Mouse (Mus musculus): Measurements from ENCODE around the gene Slc25a44. TPM values are rescaled to one million over a fixed set of nuclear protein-coding genes. Genes with fewer than 3 reads are reported as not detected.
"Not testable (repeated sequence)": the region's sequence is repeated elsewhere in the genome, so short reads cannot be mapped to it uniquely, and the experiment has no call there.

The Slc25a44 gene
- total RNA-seq, 2 experiments from 2014 or later: 69.6 to 71.3 TPM

DNA sequence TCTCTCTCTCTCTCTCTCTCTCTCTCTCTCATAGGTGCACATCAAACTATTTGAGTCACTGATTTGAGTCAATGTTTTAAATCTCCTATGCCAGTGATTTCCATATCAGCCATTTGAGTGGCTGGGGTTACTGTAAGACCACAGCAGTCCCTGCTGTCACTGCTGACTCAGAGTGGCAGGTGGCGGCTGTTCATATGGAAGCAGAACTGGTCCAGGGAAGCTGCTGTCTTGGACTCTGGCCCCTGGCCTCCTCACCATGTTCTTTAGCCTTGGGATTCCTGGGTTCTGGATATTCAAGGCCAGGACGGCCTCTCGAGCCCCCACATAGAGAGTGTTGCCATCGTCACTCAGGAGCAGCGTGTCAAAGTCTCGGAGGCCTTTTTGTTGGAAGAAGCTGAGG, 27.8 kb upstream of the Slc25a44 start:
- intact Hi-C loops (cut with DNase I): no loop called here
- DNase-seq (ENCODE audit: low spot score in 2 of 2): no peak

DNA sequence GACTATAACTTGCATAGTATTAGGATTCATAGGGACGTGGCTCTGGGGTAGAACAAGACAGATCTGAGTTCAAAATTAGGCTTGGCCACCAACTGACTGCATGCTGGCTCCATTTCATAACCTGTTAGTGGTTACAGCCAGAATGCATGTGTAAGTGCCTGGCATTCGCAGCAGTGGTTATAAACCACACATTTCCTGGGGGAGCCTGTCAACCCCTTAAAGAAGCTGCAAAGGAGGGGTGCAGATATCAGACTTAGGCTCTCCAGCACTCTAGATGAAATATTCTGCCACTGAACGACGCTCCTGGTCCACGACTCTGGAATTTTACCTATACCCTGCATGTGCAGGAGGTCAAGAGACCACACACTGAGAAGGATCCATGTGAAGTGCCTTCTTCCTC, 27.3 kb upstream of the Slc25a44 start:
- no peak for DNase-seq (ENCODE audit: low spot score in 2 of 2)
- intact Hi-C loops (cut with DNase I): no loop called here

- intact Hi-C loops (cut with DNase I): no loop called here
- no peak for DNase-seq (ENCODE audit: low spot score in 2 of 2)
Observed at GRCm38 (mm10) chr3:88450379-88451131, 25.6 kb upstream of the Slc25a44 start.

DNA sequence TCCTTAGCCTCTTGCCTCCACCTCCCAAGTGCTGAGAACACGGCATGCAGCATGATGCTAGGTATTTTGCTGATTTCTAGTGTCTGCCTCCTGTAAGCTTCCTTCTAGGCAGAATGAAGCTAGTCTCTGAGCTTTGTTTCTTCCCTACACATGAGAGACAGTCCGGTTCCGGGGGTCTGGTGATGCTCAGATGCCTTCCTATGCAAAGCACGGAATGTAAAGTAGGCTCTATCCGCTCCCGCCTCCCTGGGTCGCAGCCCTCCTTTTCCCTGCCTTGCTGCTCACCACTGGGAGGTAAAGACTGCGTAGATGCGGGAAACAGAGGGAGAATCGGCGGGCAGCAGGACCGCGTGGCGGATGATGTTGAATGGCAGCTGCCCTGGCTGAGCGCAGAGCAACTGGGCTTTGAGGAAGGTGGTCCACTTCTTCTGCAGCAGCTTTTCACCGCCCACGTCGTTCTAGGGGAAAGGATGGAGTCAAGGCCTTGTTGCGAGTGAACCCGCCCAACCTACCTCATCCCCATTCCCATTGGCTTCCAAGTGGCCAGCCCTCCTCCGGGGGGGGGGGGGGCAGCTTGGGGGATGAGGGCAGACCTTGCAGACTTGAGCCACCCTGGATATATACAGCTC, 24.6 kb upstream of the Slc25a44 start:
- intact Hi-C loops (cut with DNase I): no loop called here
- DNase-seq (ENCODE audit: low spot score in 2 of 2): no peak

- intact Hi-C loops (cut with DNase I): no loop called here
- DNase-seq (ENCODE audit: low spot score in 2 of 2): no peak
Observed at GRCm38 (mm10) chr3:88448443-88448842, 23.5 kb upstream of the Slc25a44 start.

GRCm38 (mm10) chr3:88447676-88448183, 22.8 kb upstream of the Slc25a44 start:
- intact Hi-C loops (cut with DNase I): no loop called here

GRCm38 (mm10) chr3:88446471-88447123, 21.7 kb upstream of the Slc25a44 start:
- intact Hi-C loops (cut with DNase I): no loop called here
- DNase-seq (ENCODE audit: low spot score in 2 of 2): no peak

More at GRCm38 (mm10) chr3:88447676-88448183, 22.8 kb upstream of the Slc25a44 start:
- DNase-seq (ENCODE audit: low spot score in 2 of 2): no peak

DNA sequence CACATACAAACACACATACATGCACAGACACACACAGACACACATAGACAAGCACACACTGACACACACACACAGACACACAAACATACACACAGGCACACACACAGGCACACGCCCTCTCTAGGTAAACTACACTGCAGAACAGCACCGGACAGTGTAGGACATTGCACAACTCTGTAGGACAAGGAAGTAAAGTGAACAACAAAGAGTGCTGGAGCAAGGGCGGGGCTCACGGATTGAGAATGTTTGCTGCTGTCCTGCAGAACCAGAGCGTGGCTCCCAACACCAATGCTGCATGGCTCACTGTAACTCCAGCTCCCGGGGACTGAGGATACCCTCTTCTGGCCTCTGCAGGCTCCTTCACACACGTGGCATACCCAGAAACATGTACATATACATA, 17.9 kb upstream of the Slc25a44 start:
- intact Hi-C loops (cut with DNase I): no loop called here
- no peak for DNase-seq (ENCODE audit: low spot score in 2 of 2)

- intact Hi-C loops (cut with DNase I): no loop called here
- DNase-seq (ENCODE audit: low spot score in 2 of 2): no peak
Observed at GRCm38 (mm10) chr3:88442488-88442887, 17.5 kb upstream of the Slc25a44 start.

DNA sequence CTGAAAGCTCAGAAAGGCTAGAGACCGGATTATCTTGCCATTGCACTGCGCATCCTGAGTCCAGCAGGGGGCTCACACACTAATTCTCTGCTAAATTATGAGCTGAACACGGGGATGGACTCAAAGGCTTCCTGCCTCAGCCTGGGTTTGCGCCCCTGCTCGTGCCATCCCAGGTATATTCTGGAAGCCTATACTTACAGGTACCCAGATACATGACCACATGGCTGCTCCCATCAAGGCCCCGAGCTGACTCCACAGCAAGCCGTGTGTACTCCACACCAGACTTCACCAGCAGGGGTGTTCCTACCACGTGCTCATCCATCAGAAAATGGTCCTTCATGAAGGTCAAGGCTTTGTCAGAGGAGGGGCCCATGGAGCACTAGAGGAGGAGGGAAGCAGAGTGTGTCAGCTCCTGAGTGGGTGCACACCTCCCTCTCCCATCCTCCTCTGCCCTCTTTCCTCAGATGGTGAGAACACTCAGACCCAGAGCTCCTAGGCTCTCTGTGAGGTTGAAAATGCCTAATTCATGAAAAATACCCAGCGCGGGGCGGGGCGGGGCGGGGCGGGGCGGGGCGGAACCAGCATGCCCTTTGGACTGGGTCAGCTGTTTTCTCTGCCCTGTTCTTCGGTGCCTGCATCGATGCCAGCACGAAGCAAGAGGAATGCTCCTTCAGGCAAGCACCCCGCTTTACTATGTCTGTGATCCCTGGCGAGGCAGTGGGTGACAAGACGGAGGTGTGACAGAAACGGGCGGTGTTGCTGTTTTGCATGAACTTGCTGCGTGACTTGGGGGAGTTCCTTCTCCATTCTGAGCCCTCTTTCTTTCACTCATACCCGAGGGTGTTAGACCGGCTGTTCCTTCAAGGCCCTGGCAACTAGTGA, 15.8 kb upstream of the Slc25a44 start:
- peak in 1 of 2 experiments; percentile 53 for DNase-seq (ENCODE audit: low spot score in 2 of 2)
- intact Hi-C loops (cut with DNase I): no loop called here

GRCm38 (mm10) chr3:88439582-88439981, 14.6 kb upstream of the Slc25a44 start:
- no peak for DNase-seq (ENCODE audit: low spot score in 2 of 2)
- intact Hi-C loops (cut with DNase I): no loop called here

GRCm38 (mm10) chr3:88437454-88437853, 12.5 kb upstream of the Slc25a44 start:
- intact Hi-C loops (cut with DNase I): no loop called here
- no peak for DNase-seq (ENCODE audit: low spot score in 2 of 2)

DNA sequence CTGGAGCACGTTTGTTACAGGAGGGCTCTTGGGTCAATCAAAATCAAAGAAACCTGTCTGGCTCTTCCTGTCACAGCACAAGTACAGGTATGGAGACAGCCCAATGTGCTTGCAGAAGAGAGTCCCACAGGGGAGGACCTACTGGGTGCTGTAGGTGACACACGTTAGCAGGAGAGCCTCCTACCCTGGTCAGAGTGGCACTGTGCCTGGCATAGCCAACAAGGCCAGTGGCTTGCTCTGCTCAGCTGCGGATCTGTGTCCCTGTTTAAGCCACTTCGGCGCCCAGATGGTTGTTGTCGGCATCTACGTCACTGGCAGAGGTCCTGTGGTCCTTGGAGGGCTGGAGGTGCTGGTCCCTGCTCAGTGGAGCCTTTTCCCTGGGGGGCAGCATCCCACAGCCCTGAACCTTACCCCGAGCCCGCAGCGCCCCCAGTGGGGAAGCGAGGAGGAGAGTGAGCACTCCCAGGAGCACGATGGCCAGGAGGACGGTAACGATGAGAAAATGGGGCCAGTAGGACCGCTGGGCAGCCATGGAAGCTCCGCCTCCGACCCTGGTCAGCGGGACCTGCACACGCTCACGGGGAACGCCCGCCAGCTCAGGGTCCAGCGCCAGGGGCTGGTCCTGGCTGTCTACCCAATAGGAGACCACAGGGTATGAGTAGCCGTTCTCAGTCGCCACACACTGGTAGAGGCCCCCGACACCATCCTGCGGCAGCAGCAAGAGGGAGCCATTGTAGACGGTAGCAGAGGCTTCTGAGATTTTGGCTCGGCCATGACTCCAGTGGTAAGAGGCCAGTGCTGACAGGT, 11.7 kb upstream of the Slc25a44 start:
- intact Hi-C loops (cut with DNase I): no loop called here
- DNase-seq (ENCODE audit: low spot score in 2 of 2): peak in 1 of 2 experiments; percentile 68

DNA sequence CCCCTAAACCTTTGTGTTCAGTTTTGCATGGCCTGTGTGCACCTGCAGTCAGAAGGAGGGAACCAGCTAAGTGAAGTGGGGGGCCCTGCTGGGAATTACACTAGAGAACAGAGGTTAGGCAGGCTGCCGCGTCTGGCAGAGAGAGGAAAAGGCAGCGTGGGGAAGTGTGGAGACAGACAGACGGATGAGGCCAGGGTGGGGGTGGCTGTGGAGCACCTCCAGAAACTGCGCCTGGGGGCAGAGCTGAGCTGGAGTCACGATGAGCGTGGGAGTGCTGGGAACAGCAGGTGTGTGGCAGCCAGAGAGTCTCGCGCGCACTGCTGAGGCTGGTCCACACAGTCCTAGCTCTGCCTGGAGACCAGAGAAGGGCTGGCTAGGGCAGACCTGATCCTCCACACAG, 10.6 kb upstream of the Slc25a44 start:
- DNase-seq (ENCODE audit: low spot score in 2 of 2): peak; percentile 83 to 92
- intact Hi-C loops (cut with DNase I): no loop called here

GRCm38 (mm10) chr3:88428639-88429038, 3.7 kb upstream of the Slc25a44 start:
- intact Hi-C loops (cut with DNase I); DNase-seq (ENCODE audit: low spot score in 2 of 2): not testable (repeated sequence)

DNA sequence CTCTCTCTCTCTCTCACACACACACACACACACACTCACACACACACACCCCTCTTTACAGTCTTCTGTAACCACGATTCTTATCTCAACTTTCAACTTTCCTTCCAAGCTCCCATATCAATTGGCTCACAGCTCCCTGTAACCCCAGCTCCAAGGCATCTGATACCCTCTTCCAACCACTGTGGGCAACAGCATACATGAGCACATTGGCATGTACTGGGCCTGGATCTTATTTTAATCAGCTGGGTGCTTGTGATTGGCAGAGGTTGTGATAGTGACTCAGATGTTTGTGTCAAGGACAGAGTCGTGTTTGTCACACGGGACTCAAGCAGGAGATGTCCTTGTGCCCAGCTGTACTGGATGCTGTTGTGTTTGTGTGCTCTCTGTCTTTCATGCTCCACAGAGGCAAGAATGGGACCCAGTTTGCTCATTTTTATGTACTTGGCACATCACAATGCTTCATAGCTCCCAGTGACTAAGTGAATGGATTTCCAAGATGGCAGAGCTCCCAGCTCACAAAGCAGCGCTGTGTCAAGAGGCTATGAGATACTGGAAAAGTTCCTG, 2.5 kb upstream of the Slc25a44 start:
- DNase-seq (ENCODE audit: low spot score in 2 of 2): no peak

DNA sequence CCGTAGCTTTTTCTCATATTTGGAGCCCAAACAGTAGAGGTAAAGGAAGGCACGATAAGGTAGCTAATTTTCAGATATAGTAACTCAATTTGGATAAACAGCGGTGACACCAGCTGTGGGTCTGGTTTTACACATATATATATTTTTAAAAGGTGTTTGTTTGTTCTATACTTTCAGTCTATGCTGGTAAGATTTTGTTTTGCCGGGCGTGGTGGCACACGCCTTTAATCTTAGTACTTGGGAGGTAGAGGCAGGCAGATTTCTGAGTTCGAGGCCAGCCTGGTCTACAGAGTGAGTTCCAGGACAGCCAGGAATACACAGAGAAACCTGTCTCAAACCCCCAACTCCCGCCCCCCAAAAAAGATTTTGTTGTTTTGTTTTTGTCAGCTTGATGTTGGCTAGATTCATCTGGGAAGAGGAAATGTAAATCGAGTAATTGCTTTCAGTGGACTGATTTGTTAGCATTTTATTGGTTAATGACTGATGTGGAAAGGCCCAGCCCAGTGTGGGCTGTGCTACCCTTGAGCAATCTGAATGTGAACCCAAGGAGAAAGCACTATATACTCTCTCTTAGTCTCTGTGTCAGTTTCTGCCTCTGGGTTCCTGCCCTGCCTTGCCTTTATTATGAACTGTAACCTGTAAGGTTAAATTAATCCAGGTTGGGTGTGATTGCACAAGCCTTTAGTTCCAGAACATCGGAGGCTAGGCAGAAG, 925 bp upstream of the Slc25a44 start:
- intact Hi-C loops (cut with DNase I): no loop called here
- no peak for DNase-seq (ENCODE audit: low spot score in 2 of 2)

More for the DNA sequence above, 2.5 kb upstream of the Slc25a44 start:
- intact Hi-C loops (cut with DNase I): no loop called here

GRCm38 (mm10) chr3:88425330-88425689, 371 bp upstream of the Slc25a44 start:
- intact Hi-C loops (cut with DNase I): no loop called here

More at GRCm38 (mm10) chr3:88425330-88425689, 371 bp upstream of the Slc25a44 start:
- DNase-seq (ENCODE audit: low spot score in 2 of 2): no peak

All from left cerebral cortex, postnatal 14 days (tissue).